Mouse (Mus musculus): Measurements from ENCODE around the gene Dmrta1. TPM values are rescaled to one million over a fixed set of nuclear protein-coding genes. Genes with fewer than 3 reads are reported as not detected.

Gene Dmrta1
- polyA plus RNA-seq (2015; fragmentation: Nextera tagmentation; extraction: Ambion mirVana), result not detected in 2 replicates

- H3K9ac ChIP-seq, result no peak within 1 kb of the TSS
- WGBS (ENCODE audit: insufficient replicate concordance), result 56% methylated on average over 5 of the region's 5 CpGs
- no peaks in the 10 kb centered on the region for H3K9me3 ChIP-seq (replicated peaks)
- ATAC-seq (ENCODE audit: insufficient read depth), result no peak
- no peak within 1 kb of the TSS for H3K27ac ChIP-seq (replicated peaks)
- no peaks in the 10 kb centered on the region for H3K4me1 ChIP-seq (replicated peaks)
- H3K27me3 ChIP-seq, result no peaks in the 10 kb centered on the region
- H3K36me3 ChIP-seq (replicated peaks), result no peaks in the 10 kb centered on the region
- no peak within 1 kb of the TSS for H3K4me3 ChIP-seq (replicated peaks)
- H3K4me2 ChIP-seq, result no peak within 1 kb of the TSS
Observed at GRCm38 (mm10) chr4:89679195-89679594, at the start of gene Dmrta1. Gene Dmrta1 (plus strand): TSS chr4:89679436.

- Histone ChIP-seq H3K27me3 (no peaks in the 10 kb centered on the region), H3K4me1 (replicated peaks) (no peaks in the 10 kb centered on the region), H3K9ac (no peak overlapping the region), H3K4me3 (replicated peaks) (no peak overlapping the region), H3K36me3 (replicated peaks) (no peaks in the 10 kb centered on the region), H3K9me3 (replicated peaks) (no peaks in the 10 kb centered on the region), H3K4me2 (no peak overlapping the region), H3K27ac (replicated peaks) (no peak overlapping the region)
- 45% methylated on average over 3 of the region's 3 CpGs for WGBS (ENCODE audit: insufficient replicate concordance)
- ATAC-seq (ENCODE audit: insufficient read depth), result no peak
Observed at GRCm38 (mm10) chr4:89630374-89631079, 48.7 kb upstream of the Dmrta1 start.

GRCm38 (mm10) chr4:89631560-89631959 lies 47.7 kb upstream of the Dmrta1 start:
- 57% methylated on average over 6 of the region's 6 CpGs for WGBS (ENCODE audit: insufficient replicate concordance)
- H3K9ac ChIP-seq, result no peak overlapping the region
- H3K36me3 ChIP-seq (replicated peaks), result no peaks in the 10 kb centered on the region
- no peaks in the 10 kb centered on the region for H3K9me3 ChIP-seq (replicated peaks)
- no peak overlapping the region for H3K4me3 ChIP-seq (replicated peaks)
- ATAC-seq (ENCODE audit: insufficient read depth), result no peak
- no peak overlapping the region for H3K27ac ChIP-seq (replicated peaks)
- H3K27me3 ChIP-seq, result no peaks in the 10 kb centered on the region
- no peak overlapping the region for H3K4me2 ChIP-seq
- H3K4me1 ChIP-seq (replicated peaks), result no peaks in the 10 kb centered on the region

GRCm38 (mm10) chr4:89638651-89639050 lies 40.6 kb upstream of the Dmrta1 start:
- no peaks in the 10 kb centered on the region for H3K9me3 ChIP-seq (replicated peaks)
- H3K4me1 ChIP-seq (replicated peaks), result no peaks in the 10 kb centered on the region
- H3K4me3 ChIP-seq (replicated peaks), result no peak overlapping the region
- H3K4me2 ChIP-seq, result no peak overlapping the region
- no peak for ATAC-seq (ENCODE audit: insufficient read depth)
- H3K9ac ChIP-seq, result no peak overlapping the region
- no peaks in the 10 kb centered on the region for H3K36me3 ChIP-seq (replicated peaks)
- H3K27ac ChIP-seq (replicated peaks), result no peak overlapping the region
- no peaks in the 10 kb centered on the region for H3K27me3 ChIP-seq
- WGBS (ENCODE audit: insufficient replicate concordance), result 44% methylated on average over 6 of the region's 6 CpGs

- Histone ChIP-seq H3K4me1 (replicated peaks) (no peaks in the 10 kb centered on the region), H3K27me3 (no peaks in the 10 kb centered on the region)
- ATAC-seq (ENCODE audit: insufficient read depth), result no peak
Observed at GRCm38 (mm10) chr4:89644235-89645115, 34.8 kb upstream of the Dmrta1 start.

GRCm38 (mm10) chr4:89650352-89651311 lies 28.6 kb upstream of the Dmrta1 start:
- Histone ChIP-seq H3K9me3 (replicated peaks) (no peaks in the 10 kb centered on the region), H3K4me3 (replicated peaks) (no peak overlapping the region), H3K9ac (no peak overlapping the region), H3K36me3 (replicated peaks) (no peaks in the 10 kb centered on the region), H3K27me3 (no peaks in the 10 kb centered on the region), H3K27ac (replicated peaks) (no peak overlapping the region), H3K4me1 (replicated peaks) (no peaks in the 10 kb centered on the region), H3K4me2 (no peak overlapping the region)
- ATAC-seq (ENCODE audit: insufficient read depth), result no peak
- 73% methylated on average over 20 of the region's 20 CpGs for WGBS (ENCODE audit: insufficient replicate concordance)

More at GRCm38 (mm10) chr4:89644235-89645115, 34.8 kb upstream of the Dmrta1 start:
- H3K27ac ChIP-seq (replicated peaks), result no peak overlapping the region
- H3K4me3 ChIP-seq (replicated peaks), result no peak overlapping the region
- no peak overlapping the region for H3K9ac ChIP-seq
- no peaks in the 10 kb centered on the region for H3K36me3 ChIP-seq (replicated peaks)
- no peak overlapping the region for H3K4me2 ChIP-seq
- no peaks in the 10 kb centered on the region for H3K9me3 ChIP-seq (replicated peaks)
- 58% methylated on average over 9 of the region's 9 CpGs for WGBS (ENCODE audit: insufficient replicate concordance)

GRCm38 (mm10) chr4:89651312-89651686 lies 27.9 kb upstream of the Dmrta1 start:
- Histone ChIP-seq H3K27me3 (no peaks in the 10 kb centered on the region), H3K9ac (no peak overlapping the region), H3K4me3 (replicated peaks) (no peak overlapping the region), H3K4me2 (no peak overlapping the region), H3K27ac (replicated peaks) (no peak overlapping the region), H3K9me3 (replicated peaks) (no peaks in the 10 kb centered on the region), H3K36me3 (replicated peaks) (no peaks in the 10 kb centered on the region), H3K4me1 (replicated peaks) (no peaks in the 10 kb centered on the region)
- WGBS (ENCODE audit: insufficient replicate concordance), result 56% methylated on average over 2 of the region's 2 CpGs
- no peak for ATAC-seq (ENCODE audit: insufficient read depth)

GRCm38 (mm10) chr4:89651779-89652178 lies 27.5 kb upstream of the Dmrta1 start:
- Histone ChIP-seq H3K27ac (replicated peaks) (no peak overlapping the region), H3K27me3 (no peaks in the 10 kb centered on the region), H3K4me3 (replicated peaks) (no peak overlapping the region), H3K9ac (no peak overlapping the region), H3K4me1 (replicated peaks) (no peaks in the 10 kb centered on the region), H3K9me3 (replicated peaks) (no peaks in the 10 kb centered on the region), H3K4me2 (no peak overlapping the region), H3K36me3 (replicated peaks) (no peaks in the 10 kb centered on the region)
- 62% methylated on average over 1 of the region's 1 CpGs for WGBS (ENCODE audit: insufficient replicate concordance)
- ATAC-seq (ENCODE audit: insufficient read depth), result no peak

- no peak for ATAC-seq (ENCODE audit: insufficient read depth)
- Histone ChIP-seq H3K36me3 (replicated peaks) (no peaks in the 10 kb centered on the region), H3K27ac (replicated peaks) (no peak overlapping the region), H3K4me3 (replicated peaks) (no peak overlapping the region), H3K4me2 (no peak overlapping the region), H3K9ac (no peak overlapping the region), H3K27me3 (no peaks in the 10 kb centered on the region), H3K4me1 (replicated peaks) (no peaks in the 10 kb centered on the region), H3K9me3 (replicated peaks) (no peaks in the 10 kb centered on the region)
- 64% methylated on average over 2 of the region's 2 CpGs for WGBS (ENCODE audit: insufficient replicate concordance)
Observed at GRCm38 (mm10) chr4:89663406-89663805, 15.8 kb upstream of the Dmrta1 start.

GRCm38 (mm10) chr4:89674711-89675110 lies 4.5 kb upstream of the Dmrta1 start:
- no peak overlapping the region for H3K9ac ChIP-seq
- H3K27ac ChIP-seq (replicated peaks), result no peak overlapping the region
- H3K4me1 ChIP-seq (replicated peaks), result no peaks in the 10 kb centered on the region
- no peaks in the 10 kb centered on the region for H3K27me3 ChIP-seq
- 48% methylated on average over 3 of the region's 3 CpGs for WGBS (ENCODE audit: insufficient replicate concordance)
- no peak overlapping the region for H3K4me2 ChIP-seq
- no peak overlapping the region for H3K4me3 ChIP-seq (replicated peaks)
- H3K36me3 ChIP-seq (replicated peaks), result no peaks in the 10 kb centered on the region
- no peaks in the 10 kb centered on the region for H3K9me3 ChIP-seq (replicated peaks)
- ATAC-seq (ENCODE audit: insufficient read depth), result no peak
